In the genomic region with DNA sequence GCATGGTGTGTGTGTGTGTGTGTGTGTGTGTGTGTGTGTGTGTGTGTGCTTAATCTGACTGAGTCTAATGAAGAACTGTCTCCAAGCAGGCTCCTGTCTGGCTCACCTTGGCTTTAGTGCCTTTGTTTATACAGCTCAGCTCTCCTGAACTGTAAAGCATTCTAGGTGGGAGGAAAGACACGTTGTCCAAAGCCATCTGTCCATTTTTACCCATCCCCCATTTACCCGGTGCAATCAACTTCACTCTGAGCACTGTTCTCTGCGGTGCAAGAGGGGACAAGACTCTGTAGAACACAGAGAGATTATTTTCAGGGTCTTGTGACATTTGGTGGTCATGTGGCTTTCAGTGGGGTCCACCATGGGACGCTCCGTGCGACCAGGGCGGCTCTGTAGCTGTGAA, we compare ENCODE assay signal across 29 mouse cellular contexts. TPM values are rescaled to one million over a fixed set of nuclear protein-coding genes. Genes with fewer than 3 reads are reported as not detected.
DNase-seq lines count a peak whose midpoint lies in the region; ATAC-seq lines count a peak whose summit lies in the region.
"Had no signal": no experiment of that assay in that cellular context is flagged by ENCODE, and none has a peak within 500 bp of the region (broad histone marks: within the 10 kb centered on the region; RNA-seq: fewer than 3 reads in every experiment).

No protein-coding gene starts in this region.

- H3K27ac ChIP-seq in intestine, embryonic 15.5 days: no peak overlapping the region
- H3K27ac ChIP-seq in hindbrain, embryonic 14.5 days: no peak overlapping the region
- H3K27ac ChIP-seq: embryonic facial prominence, embryonic 13.5 days; gastrocnemius, adult 2 months; heart, adult 2 months; hindbrain, embryonic 15.5 days; layer of hippocampus, adult 2 months; limb, embryonic 15.5 days; liver, embryonic 13.5 days had no signal

- no peaks in the 10 kb centered on the region for H3K36me3 ChIP-seq in intestine, embryonic 15.5 days
- H3K36me3 ChIP-seq in hindbrain, embryonic 14.5 days (replicated peaks; ENCODE audit: control insufficient read depth, insufficient read depth): no peaks in the 10 kb centered on the region
- H3K36me3 ChIP-seq: embryonic facial prominence, embryonic 13.5 days; heart, embryonic 12.5 days; hindbrain, embryonic 15.5 days; limb, embryonic 15.5 days; liver, embryonic 13.5 days had no signal

- WGBS in intestine, embryonic 15.5 days: 70% methylated on average over 7 of the region's 7 CpGs
- WGBS in hindbrain, embryonic 14.5 days: 82% methylated on average over 7 of the region's 7 CpGs

- H3K9me3 ChIP-seq in intestine, embryonic 15.5 days: no peaks in the 10 kb centered on the region
- H3K9me3 ChIP-seq in hindbrain, embryonic 14.5 days (ENCODE audit: control insufficient read depth, low read length): no peaks in the 10 kb centered on the region
- H3K9me3 ChIP-seq: embryonic facial prominence, embryonic 13.5 days; heart, embryonic 12.5 days; hindbrain, embryonic 15.5 days; limb, embryonic 15.5 days; liver, embryonic 13.5 days had no signal

- peak; percentile 18; the same call in 1 of the 2 replicates for ATAC-seq in intestine, embryonic 15.5 days
- ATAC-seq in hindbrain, embryonic 14.5 days (ENCODE audit: low FRiP score): no peak
- ATAC-seq: CD4-positive, CD25-positive, alpha-beta regulatory T cell, adult 4 months; forebrain, embryonic 16.5 days; inflammation-experienced regulatory T-cells, adult 6 months; lung, postnatal 0 days had no signal

- no peak overlapping the region for H3K4me3 ChIP-seq in intestine, embryonic 15.5 days (replicated peaks)
- no peak overlapping the region for H3K4me3 ChIP-seq in hindbrain, embryonic 14.5 days (replicated peaks; ENCODE audit: low read length)
- H3K4me3 ChIP-seq: embryonic facial prominence, embryonic 13.5 days; gastrocnemius, adult 2 months; heart, adult 2 months; heart, embryonic 12.5 days; hindbrain, embryonic 15.5 days; layer of hippocampus, adult 2 months; limb, embryonic 15.5 days; liver, embryonic 13.5 days; megakaryocyte, embryonic 14.5 days had no signal

- H3K4me2 ChIP-seq in intestine, embryonic 15.5 days (replicated peaks): no peak overlapping the region
- H3K4me2 ChIP-seq in hindbrain, embryonic 14.5 days (replicated peaks): no peak overlapping the region
- H3K4me2 ChIP-seq: embryonic facial prominence, embryonic 13.5 days; heart, embryonic 12.5 days; hindbrain, embryonic 15.5 days; limb, embryonic 15.5 days; liver, embryonic 13.5 days had no signal

- H3K9ac ChIP-seq in intestine, embryonic 15.5 days: no peak overlapping the region
- no peak overlapping the region for H3K9ac ChIP-seq in hindbrain, embryonic 14.5 days
- H3K9ac ChIP-seq: embryonic facial prominence, embryonic 13.5 days; heart, embryonic 12.5 days; hindbrain, embryonic 15.5 days; limb, embryonic 15.5 days; liver, embryonic 13.5 days had no signal

- H3K27me3 ChIP-seq in intestine, embryonic 15.5 days (replicated peaks): no peaks in the 10 kb centered on the region
- H3K27me3 ChIP-seq in hindbrain, embryonic 14.5 days (ENCODE audit: control insufficient read depth, insufficient read depth, low read length): no peaks in the 10 kb centered on the region
- H3K27me3 ChIP-seq: embryonic facial prominence, embryonic 13.5 days; heart, embryonic 12.5 days; hindbrain, embryonic 15.5 days; limb, embryonic 15.5 days; liver, embryonic 13.5 days had no signal

- H3K4me1 ChIP-seq in intestine, embryonic 15.5 days (replicated peaks): 0 out of 2 replicates have a peak, but pooled peaks cover 5% of the 10 kb centered on the region
- no peaks in the 10 kb centered on the region for H3K4me1 ChIP-seq in hindbrain, embryonic 14.5 days (replicated peaks; ENCODE audit: control insufficient read depth, insufficient read depth, low read length)
- H3K4me1 ChIP-seq: heart, embryonic 12.5 days; hindbrain, embryonic 15.5 days; liver, embryonic 13.5 days; megakaryocyte, embryonic 14.5 days had no signal

- DNase-seq in brain, adult 2 months (ENCODE audit: low read depth, low spot score): peak; percentile 84
- peak; percentile 63 for DNase-seq in cerebellum, adult 11-12 months
- peak; percentile 69 for DNase-seq in cerebellum, adult 9-11 months
- no peak for DNase-seq in urinary bladder, postnatal 25 days (ENCODE audit: low spot score)
- DNase-seq in hindbrain, embryonic 14.5 days (ENCODE audit: low spot score): no peak
- DNase-seq in urinary bladder, postnatal 14 days (ENCODE audit: low spot score): no peak
- DNase-seq: embryo, embryonic 11 days; gastrocnemius, adult 2 months; heart, adult 2 months; heart, postnatal 4 days; kidney, postnatal 36 days; left cerebral cortex, postnatal 4 days; liver, embryonic 13.5 days; lung, adult 18-20 months; lung, postnatal 4 days; midbrain, embryonic 14.5 days; retina, postnatal 1 day; right cerebral cortex, postnatal 14 days had no signal

RNA-seq across cellular contexts. Expression of a gene that starts 58.3 kb away (rescaled TPM):
- polyA plus RNA-seq in intestine, embryonic 15.5 days (2015; fragmentation: Nextera tagmentation; extraction: Ambion mirVana): 6.7 and 6.9 TPM in 2 replicates
- polyA plus RNA-seq in hindbrain, embryonic 14.5 days (2014; fragmentation: Nextera tagmentation; extraction: Ambion mirVana): 29.6 and 30.7 TPM in 2 replicates

Comparison
In these comparisons a context has a peak if more than half of its experiments do, and no peak if none do; other contexts are left out.
1. DNase-seq: peak in brain, adult 2 months (single experiment), cerebellum, adult 11-12 months (single experiment) and cerebellum, adult 9-11 months (single experiment); none in urinary bladder, postnatal 25 days (single experiment), hindbrain, embryonic 14.5 days (single experiment) and urinary bladder, postnatal 14 days (single experiment).